Mouse (Mus musculus): ENCODE data around the gene Ptpn13. TPM values are rescaled to one million over a fixed set of nuclear protein-coding genes. Genes with fewer than 3 reads are reported as not detected.

The Ptpn13 gene
- total and polyA plus RNA-seq, 3 experiments, result 15.1 to 43.6 (median 15.5) TPM

DNA sequence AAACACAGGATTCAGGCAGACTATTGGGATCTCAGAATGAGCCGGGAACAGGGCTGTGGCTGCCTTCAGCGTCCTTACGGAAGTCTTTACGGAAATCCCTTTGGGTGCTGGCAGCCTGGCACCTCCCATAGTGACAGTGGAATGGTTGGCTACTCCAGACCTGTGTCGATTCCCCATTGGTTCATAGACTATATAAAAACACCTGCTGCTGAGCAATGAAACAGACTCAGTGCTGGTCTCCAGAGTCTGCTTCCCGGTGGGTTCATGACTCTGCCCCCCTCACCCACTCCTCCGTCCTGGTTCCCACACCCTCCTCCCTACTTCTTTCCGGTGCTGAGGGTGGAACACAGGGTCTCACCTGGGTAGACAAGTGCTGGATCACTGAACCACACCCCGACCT is 49.8 kb upstream of the Ptpn13 start:
- DNase-seq (ENCODE audit: low read depth, low spot score), result no peak
- H3K9ac ChIP-seq (ENCODE audit: control insufficient read depth, low read depth, low read length, poor library complexity, severe bottlenecking), result no peak overlapping the region
- H3K36me3 ChIP-seq (ENCODE audit: control insufficient read depth in 1 of 2, insufficient read depth in 2 of 2, low read length in 2 of 2), result peaks cover 0 to 3% of the 10 kb centered on the region in 2 experiments; a peak in 1 of 4 replicates
- no peak for TF ChIP-seq MAFK (IDR thresholded peaks at IDR 0.05; ENCODE audit: borderline replicate concordance, low read depth, low read length)
- TF ChIP-seq HCFC1 (IDR thresholded peaks at IDR 0.05; ENCODE audit: low read depth, low read length), result no peak
- no peak for TF ChIP-seq EP300 (IDR thresholded peaks at IDR 0.05; ENCODE audit: low read depth in 1 of 2, low read length in 2 of 2)
- no peak for TF ChIP-seq BHLHE40 (IDR thresholded peaks at IDR 0.05; ENCODE audit: borderline replicate concordance, low read depth, low read length)
- TF ChIP-seq SMC3 (IDR thresholded peaks at IDR 0.05; ENCODE audit: low read depth, low read length), result no peak
- no peak for TF ChIP-seq MEF2A (IDR thresholded peaks at IDR 0.05; ENCODE audit: extremely low read depth, insufficient replicate concordance, low read depth, low read length, poor library complexity, severe bottlenecking)
- TF ChIP-seq MYC (IDR thresholded peaks at IDR 0.05; ENCODE audit: low read depth, low read length), result no peak
- TF ChIP-seq GABPA (IDR thresholded peaks at IDR 0.05; ENCODE audit: low read depth, low read length), result no peak
- no peak for TF ChIP-seq NRF1 (IDR thresholded peaks at IDR 0.05; ENCODE audit: insufficient read depth, low read depth, low read length, poor library complexity, severe bottlenecking)
- no peak for TF ChIP-seq GATA1 (IDR thresholded peaks at IDR 0.05; ENCODE audit: low read depth, low read length)
- TF ChIP-seq MAZ (IDR thresholded peaks at IDR 0.05; ENCODE audit: low read depth, low read length), result no peak
- TF ChIP-seq RCOR1 (IDR thresholded peaks at IDR 0.05; ENCODE audit: low read depth, low read length), result no peak
- no peak for TF ChIP-seq POLR2AphosphoS5 (IDR thresholded peaks at IDR 0.05; ENCODE audit: borderline replicate concordance, low read depth, low read length)
- TF ChIP-seq ETS1 (IDR thresholded peaks at IDR 0.05; ENCODE audit: low read depth, low read length), result no peak
- no peak for TF ChIP-seq CHD1 (IDR thresholded peaks at IDR 0.05; ENCODE audit: low read depth, low read length)
- no peak for TF ChIP-seq MXI1 (IDR thresholded peaks at IDR 0.05; ENCODE audit: low read depth, low read length)
- no peaks in the 10 kb centered on the region for H3K79me2 ChIP-seq (ENCODE audit: control insufficient read depth, insufficient read depth, low read length, poor library complexity)
- no peaks in the 10 kb centered on the region for H3K27me3 ChIP-seq (ENCODE audit: control insufficient read depth in 1 of 2, insufficient read depth in 2 of 2, low read length in 2 of 2)
- peaks cover 0 to 2% of the 10 kb centered on the region in 2 experiments; a peak in 2 of 4 replicates for H3K4me1 ChIP-seq (ENCODE audit: control insufficient read depth in 1 of 2, insufficient read depth in 2 of 2, low read length in 2 of 2)
- H3K4me3 ChIP-seq (ENCODE audit: control insufficient read depth in 1 of 2, insufficient read depth in 1 of 2, low read depth in 2 of 2, low read length in 2 of 2), result no peak overlapping the region
- H3K27ac ChIP-seq (ENCODE audit: control insufficient read depth, low read depth, low read length), result no peak overlapping the region
- H3K9me3 ChIP-seq (replicated peaks; ENCODE audit: insufficient read depth, low read length), result no peaks in the 10 kb centered on the region

GRCm38 (mm10) chr5:103376354-103377295 is 48.4 kb upstream of the Ptpn13 start:
- Histone ChIP-seq H3K9ac (ENCODE audit: control insufficient read depth, low read depth, low read length, poor library complexity, severe bottlenecking) (0 out of 2 replicates have a peak overlapping the region, but pooled peaks have one; percentile 8), H3K27ac (ENCODE audit: control insufficient read depth, low read depth, low read length) (0 out of 2 replicates have a peak overlapping the region, but pooled peaks have one; percentile 15), H3K9me3 (replicated peaks; ENCODE audit: insufficient read depth, low read length) (no peaks in the 10 kb centered on the region), H3K27me3 (ENCODE audit: control insufficient read depth in 1 of 2, insufficient read depth in 2 of 2, low read length in 2 of 2) (no peaks in the 10 kb centered on the region), H3K79me2 (ENCODE audit: control insufficient read depth, insufficient read depth, low read length, poor library complexity) (no peaks in the 10 kb centered on the region), H3K36me3 (ENCODE audit: control insufficient read depth in 1 of 2, insufficient read depth in 2 of 2, low read length in 2 of 2) (peaks cover 0 to 3% of the 10 kb centered on the region in 2 experiments; a peak in 1 of 4 replicates), H3K4me1 (ENCODE audit: control insufficient read depth in 1 of 2, insufficient read depth in 2 of 2, low read length in 2 of 2) (peaks cover 0 to 2% of the 10 kb centered on the region in 2 experiments; a peak in 2 of 4 replicates), H3K4me3 (ENCODE audit: control insufficient read depth in 1 of 2, insufficient read depth in 1 of 2, low read depth in 2 of 2, low read length in 2 of 2) (peak overlapping the region; percentile 26 to 47)
- peak; percentile 62 for DNase-seq (ENCODE audit: low read depth, low spot score)
- TF ChIP-seq ZKSCAN1 (IDR thresholded peaks at IDR 0.05; ENCODE audit: low read depth, low read length), result no peak
- TF ChIP-seq TAL1 (IDR thresholded peaks at IDR 0.05; ENCODE audit: low read length), result no peak
- no peak for TF ChIP-seq E2F4 (IDR thresholded peaks at IDR 0.05; ENCODE audit: borderline replicate concordance, low read depth, low read length)
- TF ChIP-seq CTCF (IDR thresholded peaks at IDR 0.05 in 2 of 3, conservative IDR thresholded peaks at IDR 0.05 in 1 of 3; ENCODE audit: control insufficient read depth in 1 of 3, insufficient read depth in 1 of 3, low read depth in 2 of 3, low read length in 3 of 3, poor library complexity in 1 of 3, severe bottlenecking in 1 of 3), result no peak
- TF ChIP-seq ETS1 (IDR thresholded peaks at IDR 0.05; ENCODE audit: low read depth, low read length), result no peak
- TF ChIP-seq MYB (IDR thresholded peaks at IDR 0.05; ENCODE audit: low read depth, low read length), result no peak
- no peak for TF ChIP-seq BHLHE40 (IDR thresholded peaks at IDR 0.05; ENCODE audit: borderline replicate concordance, low read depth, low read length)
- TF ChIP-seq RCOR1 (IDR thresholded peaks at IDR 0.05; ENCODE audit: low read depth, low read length), result no peak
- TF ChIP-seq UBTF (IDR thresholded peaks at IDR 0.05; ENCODE audit: borderline replicate concordance, insufficient read depth, low read depth, low read length), result no peak
- no peak for TF ChIP-seq CHD2 (IDR thresholded peaks at IDR 0.05; ENCODE audit: low read length)
- TF ChIP-seq NRF1 (IDR thresholded peaks at IDR 0.05; ENCODE audit: insufficient read depth, low read depth, low read length, poor library complexity, severe bottlenecking), result no peak

All from MEL (cell line).